Mouse (Mus musculus) erythroblast, embryonic 14.5 days (primary cell): ENCODE measurements around the gene Mrpl19. TPM values are rescaled to one million over a fixed set of nuclear protein-coding genes. Genes with fewer than 3 reads are reported as not detected.
A peak's percentile ranks its signal among the peaks of the same experiment; 100 is the strongest.

Experiments
- H3K27me3 ChIP-seq: 2 replicates; pipeline ENCODE4 v1.6.1; 2012; ENCODE audit warnings: inconsistent platforms; ENCODE audit not compliant: control insufficient read depth
- H3K36me3 ChIP-seq: 2 replicates; pipeline ENCODE4 v1.6.1; 2012; ENCODE audit warnings: mild to moderate bottlenecking, inconsistent platforms; ENCODE audit not compliant: control insufficient read depth
- H3K4me1 ChIP-seq: 2 replicates; pipeline ENCODE4 v1.6.1; 2012; ENCODE audit warnings: inconsistent platforms; ENCODE audit not compliant: control insufficient read depth
- H3K4me3 ChIP-seq: replicated peaks from 2 replicates; pipeline ENCODE3; 2012; ENCODE audit warnings: moderate library complexity, mild to moderate bottlenecking, inconsistent platforms
- H3K9me3 ChIP-seq: 2 replicates; pipeline ENCODE4 v1.6.1; 2012; ENCODE audit warnings: low read length, inconsistent platforms, mixed read lengths; ENCODE audit not compliant: control insufficient read depth
- GATA1 ChIP-seq: IDR thresholded peaks from 2 replicates; pipeline ENCODE4 v1.6.1; 2012; ENCODE audit warnings: low read length, inconsistent platforms, mixed read lengths
- TAL1 ChIP-seq: IDR thresholded peaks from 3 replicates; pipeline ENCODE4 v1.6.1; 2012; ENCODE audit warnings: low read length, inconsistent platforms, mixed read lengths
- polyA plus RNA-seq: library from polyadenylated mRNA; stranded (reverse); fragments of >175 nt; gene quantifications from 2 replicates; pipeline ENCODE4 v1.2.3, GENCODE M21; 2012

The Mrpl19 gene
- polyA plus RNA-seq, 1 experiment = 0.13 TPM

- Histone ChIP-seq H3K4me1 (no peaks in the 10 kb centered on the region), H3K36me3 (peaks cover 98% of the 10 kb centered on the region), H3K4me3 (no peak overlapping the region), H3K9me3 (no peaks in the 10 kb centered on the region), H3K27me3 (no peaks in the 10 kb centered on the region)
- TF ChIP-seq GATA1 (no peak), TAL1 (no peak)
Measured at GRCm38 (mm10) chr6:81944432-81944831, 21.3 kb downstream of the Mrpl19 start.

- TF ChIP-seq GATA1 = no peak
- no peak for TF ChIP-seq TAL1
- Histone ChIP-seq H3K36me3 (peaks cover 95% of the 10 kb centered on the region), H3K9me3 (no peaks in the 10 kb centered on the region)
Measured at GRCm38 (mm10) chr6:81943281-81943680, 22.5 kb downstream of the Mrpl19 start.

GRCm38 (mm10) chr6:81941718-81942117 lies 24.0 kb downstream of the Mrpl19 start:
- TF ChIP-seq GATA1 (no peak), TAL1 (no peak)
- H3K4me3 ChIP-seq = no peak overlapping the region
- H3K9me3 ChIP-seq = no peaks in the 10 kb centered on the region
- H3K27me3 ChIP-seq = no peaks in the 10 kb centered on the region
- peaks cover 95% of the 10 kb centered on the region for H3K36me3 ChIP-seq
- no peaks in the 10 kb centered on the region for H3K4me1 ChIP-seq

More at GRCm38 (mm10) chr6:81943281-81943680, 22.5 kb downstream of the Mrpl19 start:
- Histone ChIP-seq H3K27me3 (no peaks in the 10 kb centered on the region), H3K4me1 (no peaks in the 10 kb centered on the region), H3K4me3 (no peak overlapping the region)

GRCm38 (mm10) chr6:81933281-81933680 lies 32.5 kb downstream of the Mrpl19 start:
- Histone ChIP-seq H3K4me3 (no peak overlapping the region), H3K9me3 (peaks cover 7% of the 10 kb centered on the region), H3K4me1 (no peaks in the 10 kb centered on the region), H3K27me3 (no peaks in the 10 kb centered on the region), H3K36me3 (peaks cover 90% of the 10 kb centered on the region)
- no peak for TF ChIP-seq GATA1
- TF ChIP-seq TAL1 = no peak

GRCm38 (mm10) chr6:81929402-81929801 lies 36.4 kb downstream of the Mrpl19 start:
- peaks cover 86% of the 10 kb centered on the region for H3K36me3 ChIP-seq
- H3K9me3 ChIP-seq = peaks cover 7% of the 10 kb centered on the region
- H3K4me3 ChIP-seq = no peak overlapping the region
- no peak for TF ChIP-seq TAL1
- TF ChIP-seq GATA1 = no peak
- peaks cover 6% of the 10 kb centered on the region for H3K4me1 ChIP-seq
- H3K27me3 ChIP-seq = no peaks in the 10 kb centered on the region

GRCm38 (mm10) chr6:81924304-81924703 lies 41.5 kb downstream of the Mrpl19 start:
- Histone ChIP-seq H3K9me3 (no peaks in the 10 kb centered on the region), H3K4me3 (peak overlapping the region; percentile 93), H3K27me3 (0 out of 2 replicates have a peak, but pooled peaks cover 3% of the 10 kb centered on the region), H3K4me1 (peaks cover 21% of the 10 kb centered on the region), H3K36me3 (peaks cover 41% of the 10 kb centered on the region)
- TF ChIP-seq GATA1 = no peak
- TF ChIP-seq TAL1 = no peak

GRCm38 (mm10) chr6:81923523-81924142 lies 42.1 kb downstream of the Mrpl19 start, which contains the start of gene Gcfc2:
TSS of gene Gcfc2 (plus strand) at chr6:81923669.
- H3K4me1 ChIP-seq = peaks cover 21% of the 10 kb centered on the region
- H3K36me3 ChIP-seq = peaks cover 36% of the 10 kb centered on the region
- H3K9me3 ChIP-seq = no peaks in the 10 kb centered on the region
- TF ChIP-seq GATA1 = 0 out of 2 replicates have a peak, but pooled peaks have one; percentile 10
- TF ChIP-seq TAL1 = no peak
- peak within 1 kb of the TSS; percentile 93 for H3K4me3 ChIP-seq
- H3K27me3 ChIP-seq = 0 out of 2 replicates have a peak, but pooled peaks cover 3% of the 10 kb centered on the region

GRCm38 (mm10) chr6:81912177-81912576 lies 53.6 kb downstream of the Mrpl19 start:
- Histone ChIP-seq H3K27me3 (no peaks in the 10 kb centered on the region), H3K4me3 (no peak overlapping the region), H3K36me3 (no peaks in the 10 kb centered on the region), H3K9me3 (peaks cover 2% of the 10 kb centered on the region; the same call in 1 of the 2 replicates), H3K4me1 (no peaks in the 10 kb centered on the region)
- no peak for TF ChIP-seq TAL1
- no peak for TF ChIP-seq GATA1

GRCm38 (mm10) chr6:81911713-81912112 lies 54.0 kb downstream of the Mrpl19 start:
- Histone ChIP-seq H3K36me3 (no peaks in the 10 kb centered on the region), H3K27me3 (no peaks in the 10 kb centered on the region), H3K9me3 (peaks cover 2% of the 10 kb centered on the region; the same call in 1 of the 2 replicates), H3K4me1 (no peaks in the 10 kb centered on the region), H3K4me3 (no peak overlapping the region)
- TF ChIP-seq TAL1 (no peak), GATA1 (no peak)
